Comparison of ENCODE assay signal across 26 mouse cellular contexts in the genomic region with DNA sequence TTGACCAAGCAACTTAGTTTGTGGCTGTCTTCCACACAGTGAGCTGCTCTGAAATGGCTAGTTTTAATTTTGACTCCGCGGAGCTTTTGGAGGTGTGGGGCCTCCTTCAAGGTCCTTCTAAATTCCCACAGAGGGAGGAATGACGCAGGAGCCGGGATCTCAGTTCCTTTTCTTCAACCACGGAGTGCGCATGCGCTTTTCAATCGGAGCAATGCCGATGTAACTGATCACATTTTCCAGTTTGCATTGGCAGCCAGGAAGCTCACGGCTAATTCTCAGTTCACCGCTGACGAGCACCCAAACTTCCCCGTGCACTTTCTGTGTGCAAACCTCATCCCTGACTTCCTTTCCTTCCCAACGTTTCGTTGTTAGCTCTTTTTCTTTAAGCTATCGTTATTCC. TPM values are rescaled to one million over a fixed set of nuclear protein-coding genes. Genes with fewer than 3 reads are reported as not detected.
"Had no signal": no experiment of that assay in that cellular context is flagged by ENCODE, and none has a peak within 500 bp of the region (broad histone marks: within the 10 kb centered on the region; RNA-seq: fewer than 3 reads in every experiment).

No protein-coding gene starts in this region.

- H3K27ac ChIP-seq: heart, adult 2 months; heart, embryonic 13.5 days; heart, embryonic 15.5 days; hindbrain, embryonic 10.5 days; hindbrain, embryonic 12.5 days; hindbrain, embryonic 14.5 days; intestine, embryonic 15.5 days; layer of hippocampus, adult 2 months; left cerebral cortex, adult 2 months; limb, embryonic 13.5 days; liver, embryonic 13.5 days; liver, embryonic 15.5 days had no signal

- H3K9me3 ChIP-seq: heart, embryonic 15.5 days; hindbrain, embryonic 12.5 days; intestine, embryonic 15.5 days; liver, embryonic 13.5 days; liver, embryonic 15.5 days had no signal

- H3K36me3 ChIP-seq: heart, embryonic 13.5 days; heart, embryonic 15.5 days; hindbrain, embryonic 10.5 days; hindbrain, embryonic 12.5 days; intestine, embryonic 15.5 days; limb, embryonic 13.5 days; liver, embryonic 13.5 days; liver, embryonic 15.5 days had no signal

- H3K4me3 ChIP-seq: heart, adult 2 months; heart, embryonic 13.5 days; heart, embryonic 15.5 days; hindbrain, embryonic 10.5 days; hindbrain, embryonic 12.5 days; intestine, embryonic 15.5 days; layer of hippocampus, adult 2 months; left cerebral cortex, adult 2 months; limb, embryonic 13.5 days; liver, embryonic 13.5 days; liver, embryonic 15.5 days had no signal

- ATAC-seq: hindbrain, embryonic 16.5 days; inflammation-experienced regulatory T-cells, adult 6 months; intestine, embryonic 15.5 days; intestine, postnatal 0 days had no signal

- H3K4me2 ChIP-seq: heart, embryonic 11.5 days; heart, embryonic 13.5 days; heart, embryonic 15.5 days; hindbrain, embryonic 12.5 days; hindbrain, embryonic 14.5 days; intestine, embryonic 15.5 days; limb, embryonic 13.5 days; liver, embryonic 11.5 days; liver, embryonic 13.5 days; liver, embryonic 15.5 days had no signal

- H3K9ac ChIP-seq: heart, embryonic 13.5 days; heart, embryonic 15.5 days; hindbrain, embryonic 12.5 days; hindbrain, embryonic 14.5 days; intestine, embryonic 15.5 days; limb, embryonic 13.5 days; liver, embryonic 13.5 days; liver, embryonic 15.5 days had no signal

- DNase-seq: gastrocnemius, postnatal 25 days; heart, adult 2 months; heart, postnatal 14 days; heart, postnatal 4 days; kidney, adult 18-20 months; kidney, adult 8-10 months; kidney, postnatal 10 days; kidney, postnatal 25 days; kidney, postnatal 4 days; liver; liver, embryonic 13.5 days had no signal

- H3K4me1 ChIP-seq: liver, embryonic 13.5 days; liver, embryonic 15.5 days had no signal

RNA-seq across cellular contexts. Expression of a gene that starts 4.1 kb away (rescaled TPM):
- polyA plus RNA-seq: liver, embryonic 15.5 days had no signal
